Mouse (Mus musculus): Measurements from ENCODE around the gene Borcs7.

Borcs7 gene

DNA sequence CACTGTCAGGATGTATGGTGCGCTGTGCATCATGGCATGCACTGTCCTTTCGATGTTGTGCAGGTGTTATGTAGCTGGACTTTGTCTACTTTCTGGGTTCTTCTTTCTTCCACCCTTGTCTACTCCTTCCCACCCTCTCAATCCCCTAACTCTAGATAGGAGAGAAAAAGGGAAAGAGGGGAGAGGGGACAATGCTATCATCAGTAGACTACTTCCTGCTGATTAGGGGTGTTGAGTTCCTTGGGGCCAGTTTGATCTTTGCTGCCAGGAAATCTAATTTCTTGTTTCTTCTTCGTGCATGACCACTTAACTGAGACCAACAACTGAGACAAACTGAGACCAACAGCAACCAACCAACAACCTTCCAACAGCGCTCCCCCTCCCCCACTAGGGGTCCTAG lies 20.9 kb downstream of the Borcs7 start:
- in situ Hi-C loops (cut with MseI, MboI): no loop called here

DNA sequence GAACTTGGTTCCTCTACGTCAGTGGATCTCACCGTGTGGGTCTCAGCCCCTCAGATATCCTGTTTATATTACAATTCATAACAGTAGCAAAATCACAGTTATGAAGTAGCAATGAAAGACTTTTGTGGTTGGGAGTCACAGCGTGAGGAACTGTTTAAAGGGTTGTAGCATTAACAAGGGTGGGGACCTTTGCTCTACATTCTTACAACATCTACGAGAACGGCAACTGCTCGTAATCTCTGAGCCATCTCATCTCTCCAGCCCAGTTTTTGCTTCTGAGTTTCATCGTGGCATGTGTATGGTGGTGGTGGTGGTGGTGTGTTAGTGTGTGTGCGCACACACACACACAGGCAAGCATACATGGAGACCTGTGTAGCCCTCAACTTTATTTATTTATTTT lies 24.5 kb downstream of the Borcs7 start:
- in situ Hi-C loops (cut with MseI, MboI): no loop called here

DNA sequence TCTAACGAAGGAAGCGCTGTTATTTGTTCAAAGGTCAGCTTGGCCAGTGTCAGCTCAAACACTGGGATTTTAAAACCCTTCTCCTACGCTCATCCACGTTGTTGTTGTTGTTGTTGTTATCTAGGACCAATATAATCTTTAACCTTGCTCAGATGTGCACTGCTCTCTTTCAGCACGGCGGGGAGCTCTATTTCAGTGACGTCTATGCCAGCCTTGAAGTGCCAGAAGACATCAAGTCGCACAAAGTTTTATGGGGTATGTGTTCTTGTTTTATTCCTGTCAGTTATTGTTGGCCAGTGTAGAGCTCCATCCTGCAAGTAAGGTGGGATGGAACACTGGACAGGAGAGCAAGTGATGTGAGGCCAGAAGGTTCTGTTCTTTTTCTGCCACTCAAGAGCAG lies 25.3 kb downstream of the Borcs7 start:
- in situ Hi-C loops (cut with MseI, MboI): no loop called here

DNA sequence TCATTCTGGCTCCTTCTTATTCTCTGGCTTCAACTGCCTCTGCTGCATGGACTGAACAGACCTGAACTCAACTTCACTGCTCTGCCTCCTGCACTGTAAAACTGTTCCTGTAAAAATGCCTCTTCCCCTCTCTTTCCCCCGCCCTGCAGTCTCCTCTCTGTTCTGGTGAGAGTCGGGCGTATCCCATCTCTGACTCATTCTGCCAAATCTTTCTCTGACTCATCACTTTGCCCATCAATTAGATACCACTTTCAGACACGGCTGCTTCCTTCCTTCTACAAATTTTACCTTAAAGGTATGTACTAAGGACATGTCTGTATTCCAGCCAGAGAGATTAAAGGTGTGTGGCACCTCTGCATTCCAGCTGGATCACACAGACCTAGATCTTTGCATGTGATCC lies 28.4 kb downstream of the Borcs7 start:
- in situ Hi-C loops (cut with MseI, MboI): no loop called here

DNA sequence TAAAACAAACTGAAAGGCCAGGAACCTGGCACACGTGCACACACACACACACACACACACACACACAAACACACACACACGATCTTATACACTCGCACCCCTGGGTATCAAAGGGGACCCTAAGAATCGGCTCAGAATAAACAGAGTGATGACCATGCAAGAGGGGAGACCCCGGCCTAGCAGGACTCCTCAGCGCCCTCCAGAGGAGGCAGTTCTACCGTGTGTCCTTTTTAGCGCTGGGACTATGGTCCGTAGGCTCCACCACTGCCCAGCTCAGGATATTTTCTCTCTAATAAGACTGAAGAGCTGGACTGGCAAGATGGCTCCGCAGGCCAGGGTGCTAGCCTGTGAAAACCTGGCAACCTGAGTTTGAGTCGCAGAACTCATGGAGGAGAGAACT lies 34.7 kb downstream of the Borcs7 start:
- in situ Hi-C loops (cut with MseI, MboI): no loop called here

DNA sequence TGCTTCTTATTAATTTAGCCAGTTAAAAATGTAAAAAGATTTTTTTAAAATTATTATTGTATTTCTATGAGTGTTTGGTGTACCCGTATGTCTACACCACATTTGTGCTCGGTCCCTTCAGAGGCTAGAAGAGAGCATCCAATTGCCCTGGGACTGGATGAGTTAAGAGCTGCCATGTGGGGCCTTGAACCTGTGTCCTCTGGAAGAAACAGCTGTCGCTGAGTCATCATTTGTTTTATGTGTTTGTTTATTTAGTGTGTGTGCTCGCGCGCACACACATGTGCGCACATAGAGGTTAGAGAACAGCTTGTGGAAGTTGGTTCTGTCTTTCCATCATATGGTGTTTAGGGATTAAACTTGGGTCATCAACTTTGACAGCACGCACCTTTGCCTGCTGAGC lies 36.4 kb downstream of the Borcs7 start:
- in situ Hi-C loops (cut with MseI, MboI): no loop called here

DNA sequence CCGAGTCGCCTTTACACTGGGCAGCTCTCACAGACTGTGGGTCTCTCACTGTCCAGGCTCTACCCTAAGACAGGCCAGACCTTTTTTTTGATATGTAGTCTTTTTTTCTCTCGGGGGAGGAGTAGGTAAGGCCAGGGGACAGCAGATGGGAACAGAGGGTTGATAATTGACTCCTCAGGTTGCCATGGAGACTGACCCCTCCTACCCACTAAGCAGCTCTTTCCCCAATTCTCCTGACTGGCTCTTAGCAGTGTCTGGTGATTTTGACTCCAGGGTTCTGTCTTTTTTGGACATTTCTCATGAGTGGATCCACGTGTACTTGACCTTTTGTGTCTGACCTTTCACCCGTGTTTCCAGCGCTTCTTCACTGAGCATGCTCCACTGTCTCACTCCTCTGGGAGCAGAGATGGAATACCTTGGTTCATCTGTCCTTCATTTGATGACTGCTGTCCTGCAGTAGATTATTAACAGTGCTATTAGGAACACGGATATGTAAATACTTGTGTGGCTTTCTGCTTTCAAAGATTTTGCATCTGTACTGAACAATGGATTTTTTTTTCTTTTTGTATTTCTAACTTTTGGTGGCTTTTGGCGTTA lies 37.5 kb downstream of the Borcs7 start:
- in situ Hi-C loops (cut with MseI, MboI): no loop called here

DNA sequence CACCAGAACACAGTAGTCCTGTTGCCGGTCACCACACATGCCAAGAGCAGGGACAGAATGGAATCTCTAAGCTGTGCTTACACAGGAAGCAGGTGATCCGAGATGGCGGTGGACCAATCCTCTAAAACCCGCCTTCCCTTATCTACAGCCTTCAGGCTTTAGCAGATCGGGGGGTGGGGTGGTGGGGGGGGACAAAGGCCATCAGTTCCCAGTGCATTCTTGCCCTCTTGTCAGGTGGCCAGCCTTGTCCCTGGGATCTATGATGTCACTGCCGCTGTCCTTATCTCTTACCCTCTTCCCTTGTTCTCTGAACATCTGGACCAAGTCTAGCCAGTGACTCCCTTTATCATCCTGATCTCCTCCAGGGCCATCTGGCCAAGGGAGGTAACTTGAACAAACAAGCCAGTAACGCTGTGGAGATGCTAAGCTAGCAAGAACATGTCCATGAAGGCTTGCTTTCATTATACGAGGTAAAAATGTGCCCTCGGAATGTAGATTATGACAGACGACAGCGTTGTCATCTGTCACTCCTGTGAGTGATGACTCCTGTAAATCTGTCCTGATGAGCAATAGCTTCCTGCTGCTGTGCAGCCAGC lies 38.3 kb downstream of the Borcs7 start:
- in situ Hi-C loops (cut with MseI, MboI): no loop called here

DNA sequence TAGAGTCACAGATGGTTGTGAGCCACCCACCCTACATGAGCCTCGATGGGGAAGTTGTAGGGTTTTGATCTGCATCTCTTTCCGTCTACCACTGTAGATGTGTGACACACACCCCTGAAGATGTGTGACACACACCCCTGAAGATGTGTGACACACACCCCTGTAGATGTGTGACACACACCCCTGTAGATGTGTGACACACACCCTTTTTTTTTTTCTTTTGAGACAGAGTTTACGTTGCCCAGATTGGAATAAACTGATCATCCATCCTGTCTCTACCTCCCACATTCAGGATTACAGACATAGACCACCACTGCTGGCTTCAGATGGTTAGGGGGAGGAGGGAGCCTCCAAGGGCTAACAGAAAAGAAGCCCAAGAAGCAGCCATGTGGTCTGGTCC lies 39.2 kb downstream of the Borcs7 start:
- in situ Hi-C loops (cut with MseI, MboI): no loop called here

DNA sequence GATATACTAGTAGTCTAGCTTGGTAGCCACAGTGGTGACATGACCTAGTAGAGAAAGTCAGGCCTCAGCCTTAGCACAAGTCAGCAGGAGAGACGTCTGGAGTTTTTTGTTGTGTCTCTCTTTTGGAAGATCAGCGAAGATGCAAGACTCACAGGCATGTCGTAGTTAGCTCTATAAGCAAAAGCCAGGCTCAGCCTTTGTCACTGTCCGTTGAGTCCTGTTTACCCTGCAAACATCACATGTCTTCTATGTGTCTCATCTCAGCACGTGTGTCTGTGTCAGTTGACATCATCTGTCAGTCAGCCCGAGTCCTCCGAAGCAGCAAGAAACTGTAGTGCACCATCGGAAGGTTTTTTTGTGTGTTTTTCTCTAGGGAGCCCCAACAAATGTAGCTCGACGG lies 41.6 kb downstream of the Borcs7 start:
- in situ Hi-C loops (cut with MseI, MboI): loop anchor here in 1 of 2 experiments (5.0 kb wide), 1 partner anchor 49 kb away; no protein-coding TSS in a partner anchor

DNA sequence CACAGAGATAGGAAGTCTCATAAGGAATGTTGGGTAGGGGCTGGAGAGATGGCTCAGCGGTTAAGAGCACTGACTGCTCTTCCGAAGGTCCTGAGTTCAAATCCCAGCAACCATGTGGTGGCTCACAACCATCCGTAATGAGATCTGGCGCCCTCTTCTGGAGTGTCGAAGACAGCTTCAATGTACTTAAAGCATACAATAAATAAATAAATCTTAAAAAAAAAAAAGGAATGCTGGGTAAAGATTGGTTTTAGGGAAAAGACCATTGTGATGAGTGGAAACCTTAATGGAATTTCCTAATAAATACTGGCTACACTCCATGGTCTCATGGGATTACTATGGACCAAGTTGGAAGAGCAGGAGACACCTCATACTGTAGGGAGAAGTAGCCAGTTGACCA lies 43.0 kb downstream of the Borcs7 start:
- in situ Hi-C loops (cut with MseI, MboI): loop anchor here in 1 of 2 experiments (5.0 kb wide), 1 partner anchor 50 kb away; no protein-coding TSS in a partner anchor

DNA sequence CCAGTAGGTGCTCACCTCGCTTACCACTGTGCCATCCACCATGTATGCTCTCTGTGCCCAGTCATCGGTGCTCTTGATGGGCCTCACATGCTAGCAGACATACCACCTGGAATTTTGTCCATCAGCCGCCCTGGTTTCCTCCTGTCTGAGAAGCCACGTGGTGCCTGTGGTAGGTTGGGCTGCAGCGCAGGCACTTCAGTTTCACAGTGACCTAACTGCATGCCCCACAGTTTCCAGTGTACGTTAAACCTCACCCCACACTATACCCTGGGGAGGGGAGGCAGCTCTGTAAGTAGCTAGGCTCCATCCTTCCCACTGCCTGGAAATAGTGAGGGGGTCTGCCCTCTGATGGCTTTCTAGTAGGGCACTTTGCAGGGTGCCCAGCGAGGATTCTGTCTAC lies 43.9 kb downstream of the Borcs7 start:
- in situ Hi-C loops (cut with MseI, MboI): loop anchor here in 1 of 2 experiments (5.0 kb wide), 1 partner anchor 51 kb away; no protein-coding TSS in a partner anchor

DNA sequence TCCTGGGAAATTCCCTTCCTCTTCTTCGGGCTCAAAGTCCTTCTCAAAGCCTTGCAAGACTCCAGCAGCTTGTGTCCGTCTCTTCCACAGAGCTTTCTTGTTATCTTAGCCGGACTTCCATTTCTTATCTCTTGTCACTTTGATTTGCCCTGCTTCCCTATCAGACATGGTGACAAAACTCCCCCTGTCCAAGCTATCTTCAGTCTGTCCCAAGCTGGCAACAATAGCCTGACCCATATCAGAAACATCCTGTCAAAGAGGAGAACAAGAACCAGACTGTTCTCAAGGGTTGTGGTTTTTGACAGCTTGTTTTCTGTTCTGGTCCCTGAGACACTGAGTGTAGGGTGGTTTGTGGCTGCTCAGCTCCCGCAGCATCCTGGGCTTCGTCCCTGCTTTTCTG lies 45.5 kb downstream of the Borcs7 start:
- in situ Hi-C loops (cut with MseI, MboI): no loop called here

DNA sequence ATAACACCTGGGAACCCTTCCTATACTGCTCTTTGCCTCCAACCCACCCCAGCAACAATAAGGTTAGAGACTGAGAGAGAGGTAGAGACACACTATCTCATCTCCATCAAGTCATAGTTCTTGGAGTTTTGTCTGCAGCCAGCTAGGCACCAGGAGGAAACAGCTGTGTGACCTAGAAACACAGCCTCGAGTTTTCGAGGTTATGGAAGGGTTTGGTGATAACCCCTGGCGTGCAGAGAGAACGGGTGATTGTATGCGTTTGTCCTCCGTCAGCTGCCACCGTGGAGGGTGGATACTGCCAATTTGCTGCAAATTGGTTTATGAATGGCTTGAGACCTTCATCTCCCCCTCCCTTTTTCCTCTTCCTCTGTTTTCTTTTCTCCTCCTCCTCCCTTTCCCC lies 47.4 kb downstream of the Borcs7 start:
- in situ Hi-C loops (cut with MseI, MboI): no loop called here

DNA sequence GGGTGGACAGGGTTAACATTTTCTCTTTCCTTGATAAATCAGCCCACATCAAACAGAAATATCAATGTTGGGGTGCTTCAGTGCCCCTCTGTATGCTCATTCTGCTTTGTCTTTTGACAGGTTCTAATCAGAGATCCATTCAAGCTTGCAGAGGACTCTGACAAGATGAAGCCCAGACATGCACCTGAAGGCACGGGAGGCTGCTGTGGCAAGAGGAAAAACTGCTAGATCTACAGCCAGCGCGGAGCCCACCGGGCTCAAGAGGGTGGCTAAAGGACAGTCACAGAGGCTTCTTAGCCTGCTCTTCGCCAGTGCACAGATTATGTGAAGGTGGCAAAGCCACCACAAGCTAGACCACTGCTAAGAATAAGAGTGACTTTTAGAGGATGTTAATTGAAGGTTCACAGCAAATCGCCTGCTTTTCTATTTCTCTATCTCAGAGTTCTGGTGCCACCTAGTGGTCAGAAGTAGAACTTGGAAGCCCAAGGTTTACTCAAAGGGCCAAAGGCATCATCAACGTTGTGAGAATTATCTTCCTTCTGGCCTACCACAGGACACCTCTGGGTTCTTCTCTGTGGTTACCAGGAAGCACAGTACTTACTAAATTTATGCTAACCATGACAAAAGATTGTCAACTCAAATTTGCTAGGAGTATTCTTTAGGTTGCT lies 50.8 kb downstream of the Borcs7 start:
- in situ Hi-C loops (cut with MseI, MboI): loop anchor here (5.0 to 10.0 kb wide), 2 partner anchors 68 to 156 kb away; partner anchors contain the start of gene Cyp17a1 (in 1 of the 2)

DNA sequence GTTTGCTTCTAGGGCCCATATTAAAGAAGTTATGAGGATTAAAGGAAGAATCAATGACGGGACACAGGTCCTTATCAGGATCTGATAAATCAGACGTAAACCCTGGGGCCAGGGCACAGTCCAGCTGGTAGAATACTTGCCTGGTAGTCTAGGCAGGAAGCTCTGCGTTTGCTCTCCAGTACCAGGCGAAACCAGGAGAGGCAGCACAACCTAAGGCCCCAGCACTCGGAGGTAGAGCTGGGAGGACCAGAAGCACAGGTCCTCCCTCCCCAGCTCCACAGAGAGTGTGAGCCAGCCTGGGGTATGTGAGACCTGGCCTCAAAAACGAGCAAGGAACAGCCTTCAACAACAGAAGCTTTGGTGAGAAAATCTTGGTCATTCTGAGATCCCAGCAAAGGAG lies 51.9 kb downstream of the Borcs7 start:
- in situ Hi-C loops (cut with MseI, MboI): loop anchor here (5.0 to 10.0 kb wide), 2 partner anchors 69 to 157 kb away; partner anchors contain the start of gene Cyp17a1 (in 1 of the 2)

DNA sequence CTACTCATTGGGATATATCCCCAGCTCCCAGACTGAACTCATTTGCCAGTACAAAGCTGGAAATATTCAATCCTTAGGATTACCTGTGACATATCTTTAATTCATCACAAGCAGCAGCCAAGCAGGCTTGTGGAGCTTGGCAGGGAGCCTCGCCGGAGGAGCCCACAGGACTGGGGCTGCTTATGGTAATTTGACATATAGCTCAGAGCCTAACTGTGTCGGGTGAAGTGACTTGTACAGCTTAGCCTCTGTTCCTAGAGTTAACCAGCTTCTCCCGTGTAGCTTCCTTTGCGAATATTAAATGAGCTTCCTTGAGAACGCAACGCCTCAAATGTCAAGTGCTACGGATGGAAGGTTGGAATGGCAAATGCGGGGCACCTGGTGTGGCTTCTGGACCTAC lies 55.0 kb downstream of the Borcs7 start:
- in situ Hi-C loops (cut with MseI, MboI): loop anchor here (5.0 to 10.0 kb wide), 2 partner anchors 72 to 160 kb away; partner anchors contain the start of gene Cyp17a1 (in 1 of the 2)

DNA sequence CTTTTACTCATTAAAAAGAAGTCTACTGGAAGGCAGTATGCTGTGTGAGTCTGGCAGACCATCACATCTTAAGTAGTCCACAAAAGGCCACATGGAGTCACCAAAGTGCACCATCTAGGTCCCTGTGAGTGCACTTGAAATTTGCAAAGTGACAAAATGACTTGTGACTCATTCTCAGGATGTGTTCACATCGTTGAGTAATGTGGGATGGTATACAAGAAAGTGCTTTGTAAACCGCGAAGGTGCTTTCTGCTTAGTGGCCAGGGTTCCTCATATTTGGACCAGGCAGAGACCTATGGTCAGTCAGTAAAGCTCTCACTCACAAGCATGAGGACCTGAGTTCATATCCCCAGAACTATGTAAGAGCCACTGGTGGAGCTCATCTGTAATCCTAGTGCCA lies 58.1 kb downstream of the Borcs7 start:
- in situ Hi-C loops (cut with MseI, MboI): loop anchor here (10.0 kb wide), 1 partner anchor 163 kb away; no protein-coding TSS in a partner anchor

DNA sequence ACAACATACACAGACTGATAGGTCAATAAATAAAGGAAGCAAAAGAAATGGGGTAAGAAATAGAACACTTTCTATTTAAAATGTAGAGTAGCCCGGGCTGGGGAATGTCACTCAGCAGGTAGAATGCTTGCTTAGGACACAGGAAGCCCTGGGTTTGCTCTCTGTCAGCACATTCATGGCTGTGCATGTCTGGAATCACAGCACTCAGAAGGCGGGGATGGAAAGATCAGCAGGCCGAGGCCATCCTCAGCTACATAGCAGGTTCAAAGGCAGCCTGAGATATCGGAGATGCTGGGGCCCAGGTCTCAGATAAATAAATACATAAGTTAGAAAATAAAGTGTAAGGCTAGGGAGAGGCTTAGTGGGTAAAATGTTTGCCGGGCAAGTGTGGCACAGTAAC lies 62.5 kb downstream of the Borcs7 start:
- in situ Hi-C loops (cut with MseI, MboI): loop anchor here in 1 of 2 experiments (10.0 kb wide), 1 partner anchor 243 kb away; no protein-coding TSS in a partner anchor
